ENCODE assay signal across 20 mouse cellular contexts in the genomic region with DNA sequence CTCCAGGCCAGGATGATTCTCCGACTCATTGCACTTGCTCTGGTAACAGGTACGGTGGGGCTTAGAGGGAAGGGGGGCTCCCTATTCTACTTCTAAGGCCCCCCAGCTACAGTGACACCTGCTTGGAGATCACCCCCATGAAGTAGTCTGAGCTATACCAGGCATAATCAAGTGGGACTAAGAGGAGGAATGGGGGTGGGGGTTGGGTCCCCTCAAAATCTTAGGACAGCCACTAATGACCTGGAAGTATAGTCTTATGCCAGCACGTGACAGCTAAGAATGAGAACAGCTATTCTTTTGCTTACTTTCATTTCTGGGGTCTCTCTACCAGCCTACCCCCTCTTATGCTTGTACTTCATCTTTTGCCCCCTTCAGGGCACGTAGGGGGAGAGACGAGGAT. TPM values are rescaled to one million over a fixed set of nuclear protein-coding genes. Genes with fewer than 3 reads are reported as not detected.
"Had no signal": no experiment of that assay in that cellular context is flagged by ENCODE, and none has a peak within 500 bp of the region (broad histone marks: within the 10 kb centered on the region; RNA-seq: fewer than 3 reads in every experiment).

No protein-coding gene starts in this region.

- H3K27ac ChIP-seq: layer of hippocampus, adult 2 months; limb, embryonic 13.5 days; liver, embryonic 14.5 days; midbrain, embryonic 10.5 days; neural tube, embryonic 12.5 days had no signal

- H3K9me3 ChIP-seq: limb, embryonic 13.5 days; midbrain, embryonic 10.5 days; neural tube, embryonic 12.5 days; stomach, embryonic 15.5 days had no signal

- ATAC-seq: inflammation-experienced regulatory T-cells, adult 6 months had no signal

- H3K4me1 ChIP-seq: limb, embryonic 13.5 days; neural tube, embryonic 12.5 days; stomach, embryonic 15.5 days had no signal

- H3K9ac ChIP-seq: limb, embryonic 13.5 days; liver, embryonic 14.5 days; neural tube, embryonic 12.5 days; stomach, embryonic 15.5 days had no signal

- H3K4me3 ChIP-seq: layer of hippocampus, adult 2 months; limb, embryonic 13.5 days; midbrain, embryonic 10.5 days; myocyte; neural tube, embryonic 12.5 days; stomach, embryonic 15.5 days had no signal

- H3K27me3 ChIP-seq: limb, embryonic 13.5 days; neural tube, embryonic 12.5 days; stomach, embryonic 15.5 days had no signal

- H3K36me3 ChIP-seq: limb, embryonic 13.5 days; midbrain, embryonic 10.5 days; neural tube, embryonic 12.5 days; stomach, embryonic 15.5 days had no signal

- H3K4me2 ChIP-seq: limb, embryonic 13.5 days; neural tube, embryonic 12.5 days; stomach, embryonic 15.5 days had no signal

- DNase-seq: kidney, adult 8-10 months; kidney, postnatal 36 days; lung, adult 18-20 months; lung, postnatal 10 days; lung, postnatal 4 days; midbrain, embryonic 14.5 days; right cerebral cortex, postnatal 14 days; thymus, postnatal 4 days had no signal

RNA-seq across cellular contexts. Expression of gene Klk11, which starts 2.1 kb away (rescaled TPM):
- polyA plus RNA-seq: kidney, embryonic 16.5 days; liver, adult 2 months; liver, embryonic 14.5 days; midbrain, embryonic 10.5 days; midbrain, embryonic 14.5 days; neural tube, embryonic 12.5 days; spleen, adult 2 months had no signal

RNA-seq across cellular contexts. Expression of gene Klk10, which starts 4.3 kb away (rescaled TPM):
- polyA plus RNA-seq: liver, adult 2 months; midbrain, embryonic 14.5 days; neural tube, embryonic 12.5 days; spleen, adult 2 months had no signal

RNA-seq across cellular contexts. Expression of gene Klk12, which starts 7.8 kb away (rescaled TPM):
- polyA plus RNA-seq: inflammation-experienced regulatory T-cells, adult 6 months; kidney, embryonic 16.5 days; limb, embryonic 13.5 days; liver, adult 2 months; liver, embryonic 14.5 days; midbrain, embryonic 10.5 days; midbrain, embryonic 14.5 days; neural tube, embryonic 12.5 days; spleen, adult 2 months; thymus, postnatal 0 days had no signal

RNA-seq across cellular contexts. Expression of gene Klk9, which starts 15.2 kb away (rescaled TPM):
- polyA plus RNA-seq: inflammation-experienced regulatory T-cells, adult 6 months; kidney, embryonic 16.5 days; liver, adult 2 months; liver, embryonic 14.5 days; midbrain, embryonic 10.5 days; midbrain, embryonic 14.5 days; myocyte; neural tube, embryonic 12.5 days; spleen, adult 2 months had no signal

RNA-seq across cellular contexts. Expression of gene Klk8, which starts 20.9 kb away (rescaled TPM):
- polyA plus RNA-seq: myocyte had no signal
